Mouse (Mus musculus) adrenal gland, postnatal 36 days (tissue): ENCODE measurements around the gene Pgp. TPM values are rescaled to one million over a fixed set of nuclear protein-coding genes. Genes with fewer than 3 reads are reported as not detected.

Experiments
- DNase-seq, 2 experiments: peaks; one replicate each; pipeline ENCODE4 v3.0.0; 2021; ENCODE audit warnings: mixed read lengths in 1 of 2
- total RNA-seq, 2 experiments: library from RNA; stranded (reverse); gene quantifications; 2 replicates each; pipeline ENCODE4 v1.2.3; 2021

The Pgp gene
- total RNA-seq, 2 experiments from 2014 or later: 85.9 to 94.4 TPM

DNA sequence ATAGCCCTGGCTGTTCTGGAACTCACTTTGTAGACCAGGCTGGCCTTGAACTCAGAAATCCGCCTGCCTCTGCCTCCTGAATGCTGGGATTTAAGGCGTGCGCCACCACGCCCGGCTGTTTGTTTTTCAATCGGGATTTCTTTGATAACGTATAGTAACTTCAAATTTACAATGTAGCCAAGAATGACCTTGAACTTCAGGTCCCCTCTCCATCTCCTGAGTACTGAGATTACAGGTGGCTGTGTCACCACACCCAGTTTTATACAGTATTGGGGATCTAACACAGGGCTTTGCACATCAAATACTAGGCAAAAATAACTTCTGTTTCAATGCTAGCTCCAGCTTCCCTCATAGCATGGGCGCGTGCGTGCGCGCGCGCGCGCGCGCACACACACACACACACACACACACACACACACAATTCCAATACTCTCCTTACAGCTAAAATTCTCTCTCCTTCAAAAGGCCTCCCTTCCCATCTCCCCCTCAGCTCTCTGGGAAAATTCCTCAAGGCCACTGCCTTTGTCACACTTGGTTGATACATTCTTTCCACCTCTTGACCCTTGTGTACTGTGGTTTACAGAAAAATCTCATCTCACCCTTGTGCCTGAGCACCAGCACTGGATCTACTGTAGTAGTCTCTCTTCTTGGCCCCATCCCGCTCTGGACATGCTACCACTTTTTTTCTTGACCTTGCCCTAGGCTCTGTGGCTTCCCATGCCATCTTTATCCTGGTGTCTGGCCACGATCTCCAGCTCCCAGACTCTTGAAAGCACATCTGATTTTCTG, 11.0 kb downstream of the Pgp start:
- DNase-seq: no peak

DNA sequence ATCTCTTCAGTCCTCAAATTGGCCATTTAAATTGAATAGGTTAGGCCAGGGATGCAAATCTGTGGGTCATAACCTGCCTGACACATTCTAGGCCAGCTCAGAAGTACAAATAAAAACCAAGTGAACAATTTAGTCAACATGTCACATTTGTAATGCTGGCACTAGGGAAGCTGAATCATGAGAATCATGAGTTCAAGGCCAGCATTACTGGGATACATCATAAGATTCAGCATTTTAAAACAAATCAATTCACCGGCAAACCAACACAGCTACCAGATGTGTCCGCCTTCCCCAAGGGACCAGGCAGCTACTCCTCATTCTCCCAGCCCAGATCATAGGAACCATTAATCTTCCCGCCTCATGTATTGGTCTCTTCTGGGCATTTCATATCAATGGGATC, 13.3 kb downstream of the Pgp start:
- DNase-seq: no peak

DNA sequence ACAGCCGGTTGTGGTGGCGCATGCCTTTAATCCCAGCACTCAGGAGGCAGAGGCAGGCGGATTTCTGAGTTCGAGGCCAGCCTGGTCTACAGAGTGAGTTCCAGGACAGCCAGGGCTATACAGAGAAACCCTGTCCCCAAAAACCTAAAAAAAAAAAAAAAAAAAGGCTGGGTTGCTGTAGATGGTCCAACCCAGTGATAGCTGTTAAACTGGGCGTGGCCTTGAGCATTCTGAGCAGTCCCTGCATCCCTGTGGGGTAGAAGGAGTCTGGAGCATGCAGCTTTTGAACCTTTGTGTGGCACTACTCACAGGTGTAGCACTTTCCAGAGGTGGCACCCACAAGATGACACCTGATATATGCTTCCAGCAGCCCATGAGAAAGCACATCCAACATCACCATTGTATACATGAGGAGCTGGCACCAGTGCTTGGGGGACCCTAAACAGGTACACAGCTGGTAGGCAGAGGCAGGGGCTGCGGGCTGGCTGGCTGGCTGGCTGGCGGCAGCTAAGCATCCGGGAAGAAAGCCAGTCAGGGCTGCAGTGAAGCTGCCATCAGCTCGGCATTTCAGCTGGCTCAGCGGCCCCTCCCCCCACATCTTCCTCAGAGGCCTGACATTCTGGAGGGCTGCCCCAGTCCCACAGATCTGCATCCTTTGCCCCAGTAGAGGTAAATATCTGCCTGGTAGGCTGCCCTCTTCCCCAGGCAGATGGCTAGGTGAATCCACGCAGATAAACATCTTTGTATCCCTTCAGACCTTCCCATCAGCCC, 15.1 kb downstream of the Pgp start:
- no peak for DNase-seq

DNA sequence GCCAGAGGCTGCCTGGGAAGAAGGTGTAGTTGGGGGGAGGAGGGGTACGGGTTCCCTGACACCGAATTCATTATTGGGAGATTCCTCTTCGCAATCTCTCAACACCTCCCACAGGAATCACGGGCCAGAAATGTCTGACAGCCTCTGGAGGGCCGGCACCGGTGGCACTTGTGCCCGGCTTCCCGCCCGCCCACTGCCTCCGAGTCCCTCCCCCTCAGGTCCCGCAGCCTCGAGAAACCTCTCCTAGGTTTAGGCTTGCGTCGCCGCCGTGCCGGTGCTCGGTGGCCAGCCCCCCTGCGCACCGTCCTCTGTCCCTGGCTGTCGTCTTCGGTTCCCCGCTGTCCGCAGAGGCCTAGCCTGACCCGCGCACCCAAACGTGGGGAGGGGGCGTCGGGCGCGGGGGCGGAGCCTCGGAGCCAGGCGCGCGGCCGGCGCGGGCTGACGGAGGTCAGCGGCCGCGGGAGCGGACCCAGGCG, 18.0 kb downstream of the Pgp start, which contains the start of gene Caskin1:
Gene Caskin1, plus strand, starts transcription at position 416 of the 476 bp plus-strand sequence.
- DNase-seq: peak; percentile 55 to 73

DNA sequence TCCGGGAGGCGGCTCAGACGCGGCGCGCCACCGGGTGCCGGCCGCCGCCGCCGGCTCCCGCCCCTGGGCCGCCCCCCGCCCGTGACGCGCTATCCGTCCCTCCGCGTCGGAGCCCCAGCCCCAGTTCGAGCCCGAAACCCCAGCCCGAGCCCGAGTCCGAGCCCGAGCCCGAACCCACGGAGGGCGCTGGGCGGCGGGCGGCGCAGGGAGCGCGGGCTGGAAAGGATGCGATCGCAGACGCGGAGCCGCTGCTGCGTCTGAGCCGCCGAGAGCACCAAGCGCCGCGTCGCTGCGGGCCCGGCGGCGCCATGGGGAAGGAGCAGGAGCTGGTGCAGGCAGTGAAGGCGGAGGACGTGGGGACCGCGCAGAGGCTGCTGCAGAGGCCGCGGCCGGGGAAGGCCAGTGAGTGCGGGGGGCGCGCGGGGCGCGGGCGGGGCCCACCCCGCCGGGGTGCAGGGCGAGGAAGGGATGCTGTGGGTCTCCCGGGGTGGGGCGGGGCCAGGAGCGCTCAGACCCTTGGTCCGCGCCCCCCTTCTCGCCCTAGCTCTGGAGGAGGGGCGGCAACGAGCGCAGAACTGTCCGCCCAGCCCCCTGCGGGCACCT, 18.6 kb downstream of the Pgp start:
- peak; percentile 46 to 62 for DNase-seq

DNA sequence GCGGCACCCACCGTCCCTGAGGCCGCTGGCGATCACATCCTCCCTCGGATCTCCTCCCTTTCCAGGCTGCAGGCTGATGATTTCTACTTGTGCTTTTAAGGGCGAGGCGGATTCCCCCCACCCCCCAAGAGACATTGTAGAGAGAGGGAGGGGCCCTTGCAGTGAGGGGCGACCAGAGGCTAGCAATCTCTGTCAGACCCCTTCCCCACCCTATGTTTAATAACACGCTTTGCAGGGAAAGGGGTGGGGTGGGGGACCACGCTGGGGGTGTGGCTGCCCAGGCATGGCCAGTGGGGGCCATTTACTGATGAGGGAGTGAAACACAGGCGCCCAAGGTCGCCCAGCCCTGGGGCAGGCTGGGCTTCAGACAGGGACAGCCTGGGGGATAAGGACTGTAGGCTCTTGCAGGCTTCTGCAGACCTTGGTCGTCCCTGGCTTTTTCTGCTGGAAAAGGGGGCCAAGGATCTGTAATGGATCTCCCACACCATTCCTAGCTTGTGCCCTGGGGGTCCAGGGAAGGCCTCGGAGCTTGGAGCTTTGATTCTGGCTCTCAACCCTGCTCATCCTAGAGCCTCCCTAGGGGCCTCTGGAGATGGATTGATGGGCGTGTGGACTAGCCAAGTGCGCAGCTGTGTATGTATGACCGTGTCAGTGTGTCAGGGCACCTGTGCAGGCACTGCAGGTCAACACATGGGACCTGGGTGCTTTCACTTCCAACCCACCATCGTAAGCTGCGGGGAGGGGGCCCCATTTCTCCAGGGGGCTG, 19.3 kb downstream of the Pgp start:
- peak; percentile 44 to 54 for DNase-seq

DNA sequence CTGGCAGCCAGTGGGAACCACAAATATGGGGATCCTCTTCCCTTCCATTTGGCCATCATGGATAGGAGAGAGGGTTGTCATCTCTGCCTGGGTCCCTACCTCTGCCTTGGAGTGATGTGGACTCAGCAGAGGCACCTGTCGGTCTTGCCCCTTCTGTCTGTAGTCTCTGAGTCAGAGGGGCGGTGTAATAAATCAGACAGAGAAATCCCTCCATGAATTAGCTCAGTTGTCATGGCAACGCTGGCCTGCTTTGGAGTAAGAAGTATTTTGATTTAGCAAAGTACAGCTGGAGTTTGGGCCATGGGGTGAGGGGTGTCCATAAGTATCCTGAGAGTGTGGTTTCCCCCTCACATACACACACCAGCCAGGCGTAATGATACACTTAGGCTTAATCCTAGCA, 20.2 kb downstream of the Pgp start:
- DNase-seq: peak; percentile 59 to 61

DNA sequence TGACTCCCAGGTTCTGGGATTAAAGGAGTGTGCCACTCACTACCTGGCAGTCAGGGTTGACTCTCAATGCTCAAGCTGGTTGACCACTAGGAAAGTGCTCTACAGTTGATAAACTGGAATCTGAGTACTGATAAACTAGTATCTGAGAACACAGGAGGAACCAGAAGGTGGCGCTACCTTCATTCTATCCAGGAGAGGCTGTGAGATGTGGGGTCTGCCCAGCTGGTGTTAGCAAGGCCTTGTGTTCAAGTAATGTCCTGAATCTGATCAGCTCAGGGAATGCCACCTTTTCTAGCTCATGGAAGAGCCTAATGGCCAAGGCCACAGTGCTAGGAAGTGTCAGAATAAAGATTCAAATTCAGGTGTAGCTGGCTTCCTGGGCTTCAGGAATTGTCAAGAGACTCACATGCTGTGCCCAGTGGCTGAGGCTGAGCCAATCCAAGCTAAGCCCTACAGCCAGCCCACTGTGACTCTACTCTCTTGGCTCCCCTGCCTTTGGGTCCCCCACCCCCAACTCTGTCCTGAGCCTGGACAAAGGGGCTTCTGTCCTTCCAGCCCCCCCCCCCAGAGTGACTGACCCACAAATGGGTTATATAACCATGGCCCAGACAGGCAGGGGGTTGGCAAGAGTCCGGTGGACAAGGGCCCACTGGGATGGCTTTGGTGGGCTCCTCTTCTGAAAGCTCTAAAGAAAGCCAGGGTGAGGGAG, 24.6 kb downstream of the Pgp start:
- DNase-seq: peak; percentile 47 to 69

DNA sequence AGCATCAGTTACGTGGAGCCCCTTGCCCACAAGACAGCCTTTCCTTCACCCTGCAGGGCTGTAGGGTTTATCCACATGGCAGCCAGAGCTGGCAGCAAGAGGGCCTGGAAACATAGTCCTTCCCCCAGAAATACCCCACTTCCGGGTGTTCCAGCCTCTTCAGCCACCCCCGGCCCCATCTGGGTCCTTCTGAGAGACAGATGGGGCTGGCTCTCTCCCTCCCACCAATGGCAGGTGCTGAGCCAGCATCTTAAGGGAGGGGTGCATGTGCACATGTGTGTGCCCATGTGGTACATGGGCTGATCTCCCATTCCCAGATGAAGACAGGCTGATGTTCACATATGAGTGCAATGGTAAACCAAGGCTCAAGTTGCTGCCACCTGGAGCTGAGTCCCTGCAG, 25.3 kb downstream of the Pgp start:
- no peak for DNase-seq

DNA sequence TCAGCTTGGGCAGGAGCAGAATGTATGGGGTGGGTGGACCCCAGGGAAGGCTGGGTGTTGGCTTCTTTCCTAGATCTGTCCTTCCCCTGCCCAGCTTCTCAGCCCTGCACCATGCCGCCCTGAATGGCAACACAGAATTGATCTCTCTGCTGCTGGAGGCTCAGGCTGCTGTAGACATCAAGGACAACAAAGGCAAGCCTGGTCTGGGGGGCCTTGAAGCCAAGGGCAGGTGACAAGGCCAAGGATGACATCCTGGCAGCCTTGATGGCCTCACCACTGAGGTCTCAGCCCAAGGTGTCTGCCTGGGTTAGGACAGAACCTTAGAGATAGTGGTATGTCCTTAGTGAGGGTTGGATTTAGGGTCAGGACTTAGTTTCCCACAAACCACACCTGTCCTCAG, 25.8 kb downstream of the Pgp start:
- peak in 1 of 2 experiments; percentile 52 for DNase-seq

DNA sequence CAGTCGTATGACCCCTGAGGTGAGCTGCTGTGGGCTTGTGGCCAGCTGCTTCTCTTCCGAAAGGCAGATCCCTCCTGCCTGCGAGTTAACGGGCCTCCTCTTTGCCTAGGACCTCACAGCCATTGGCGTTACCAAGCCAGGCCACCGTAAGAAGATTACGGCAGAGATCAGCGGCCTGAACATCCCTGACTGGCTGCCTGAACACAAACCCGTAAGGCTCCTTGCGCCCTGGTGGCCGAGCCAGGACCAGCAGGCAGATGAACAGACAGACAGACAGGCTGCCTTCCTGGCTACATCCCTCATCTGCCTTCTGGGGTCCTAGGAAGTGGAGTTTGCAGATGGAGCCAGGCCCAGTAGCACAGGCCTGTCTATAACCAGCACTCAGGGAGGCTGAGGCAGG, 32.0 kb downstream of the Pgp start:
- no peak for DNase-seq

DNA sequence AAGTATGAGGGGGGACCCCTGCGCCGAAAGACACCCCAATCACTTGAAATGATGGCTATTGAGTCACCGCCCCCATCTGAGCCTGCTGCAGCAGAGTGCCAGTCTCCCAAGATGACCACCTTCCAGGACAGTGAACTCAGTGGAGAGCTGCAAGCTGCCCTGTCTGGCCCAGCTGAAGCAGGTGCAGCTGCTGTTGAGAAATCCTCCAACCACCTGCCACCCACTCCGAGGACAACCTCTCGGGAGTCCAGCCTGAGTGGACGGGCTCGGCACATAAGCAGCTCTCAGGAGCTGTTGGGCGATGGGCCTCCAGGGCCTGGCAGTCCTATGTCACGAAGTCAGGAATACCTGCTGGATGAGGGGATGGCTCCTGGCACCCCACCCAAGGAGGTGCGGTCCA, 33.9 kb downstream of the Pgp start:
- DNase-seq: no peak

DNA sequence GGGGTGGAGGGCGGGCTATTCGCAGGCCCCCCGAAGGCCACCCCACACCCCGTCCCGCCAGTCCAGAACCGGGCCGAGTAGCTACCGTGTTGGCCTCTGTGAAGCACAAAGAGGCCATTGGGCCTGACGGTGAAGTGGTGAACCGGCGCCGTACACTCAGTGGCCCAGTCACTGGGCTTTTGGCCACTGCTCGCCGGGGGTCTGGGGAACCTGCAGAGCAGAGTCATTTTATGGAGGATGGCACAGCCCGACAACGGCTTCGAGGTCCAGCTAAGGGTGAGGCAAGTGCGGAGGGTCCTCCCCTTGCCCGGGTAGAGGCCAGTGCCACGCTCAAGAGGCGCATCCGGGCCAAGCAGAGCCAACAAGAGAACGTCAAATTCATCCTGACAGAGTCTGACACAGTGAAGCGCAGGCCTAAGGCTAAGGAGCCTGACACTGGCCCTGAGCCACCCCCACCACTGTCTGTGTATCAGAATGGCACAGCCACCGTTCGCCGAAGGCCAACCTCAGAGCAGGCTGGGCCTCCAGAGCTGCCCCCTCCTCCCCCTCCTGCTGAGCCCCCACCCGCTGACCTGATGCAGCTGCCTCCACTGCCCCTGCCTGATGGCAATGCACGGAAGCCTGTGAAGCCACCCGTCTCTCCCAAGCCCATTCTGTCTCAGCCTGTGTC, 35.2 kb downstream of the Pgp start:
- DNase-seq: no peak

DNA sequence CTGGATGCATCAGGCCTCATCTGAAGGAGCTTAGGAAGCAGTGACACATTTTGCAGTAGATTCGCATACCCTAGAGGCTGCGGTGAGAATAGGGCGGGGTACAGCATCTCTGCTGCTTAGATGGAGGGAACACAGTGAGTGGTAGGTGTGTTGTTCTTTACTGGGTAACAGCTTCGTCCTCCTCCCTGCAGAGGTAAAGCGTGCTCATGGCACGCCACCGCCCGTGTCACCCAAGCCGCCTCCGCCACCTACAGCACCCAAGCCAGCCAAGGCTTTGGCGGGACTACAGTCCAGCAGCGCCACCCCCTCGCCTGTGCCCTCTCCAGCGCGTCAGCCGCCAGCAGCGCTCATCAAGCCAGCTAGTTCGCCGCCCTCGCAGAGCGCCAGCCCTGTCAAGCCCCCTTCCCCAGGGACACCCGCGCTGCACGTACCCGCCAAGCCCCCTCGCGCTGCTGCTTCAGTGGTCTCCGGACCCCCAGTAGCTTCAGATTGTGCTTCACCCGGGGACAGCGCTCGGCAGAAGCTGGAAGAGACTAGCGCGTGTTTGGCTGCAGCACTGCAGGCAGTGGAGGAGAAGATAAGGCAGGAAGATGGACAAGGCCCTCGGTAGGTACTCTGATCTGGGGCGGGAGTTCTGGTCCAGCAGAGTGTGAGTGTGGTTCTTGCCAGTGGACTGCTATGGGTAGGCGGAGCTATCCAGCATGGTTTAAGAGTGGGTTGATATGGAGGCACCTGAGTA, 36.3 kb downstream of the Pgp start:
- peak; percentile 62 to 63 for DNase-seq

DNA sequence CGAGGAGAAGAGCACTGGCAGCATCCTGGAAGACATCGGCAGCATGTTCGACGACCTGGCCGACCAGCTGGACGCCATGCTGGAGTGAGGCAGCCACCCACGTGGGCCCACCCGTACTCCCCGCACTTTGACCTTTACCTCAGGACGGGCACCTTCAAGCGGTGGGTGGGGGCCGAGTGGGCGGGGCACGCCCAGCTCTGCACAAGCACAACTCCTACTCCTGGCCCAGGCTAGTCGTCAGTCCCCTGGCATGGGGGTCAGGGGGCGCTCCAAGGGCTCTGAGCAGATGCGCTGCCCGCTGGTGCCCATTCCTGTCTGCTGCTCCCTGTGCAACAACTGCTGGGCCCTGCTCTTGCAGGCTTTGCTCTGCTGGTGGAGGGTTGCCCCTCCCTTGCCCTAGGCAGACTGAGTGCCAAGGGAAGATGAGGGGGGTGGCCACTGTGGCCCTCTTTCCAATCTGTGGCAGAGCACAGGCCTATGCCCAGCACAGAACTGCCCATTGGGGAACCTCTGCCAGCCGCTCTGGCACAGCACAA, 37.0 kb downstream of the Pgp start:
- DNase-seq: no peak

DNA sequence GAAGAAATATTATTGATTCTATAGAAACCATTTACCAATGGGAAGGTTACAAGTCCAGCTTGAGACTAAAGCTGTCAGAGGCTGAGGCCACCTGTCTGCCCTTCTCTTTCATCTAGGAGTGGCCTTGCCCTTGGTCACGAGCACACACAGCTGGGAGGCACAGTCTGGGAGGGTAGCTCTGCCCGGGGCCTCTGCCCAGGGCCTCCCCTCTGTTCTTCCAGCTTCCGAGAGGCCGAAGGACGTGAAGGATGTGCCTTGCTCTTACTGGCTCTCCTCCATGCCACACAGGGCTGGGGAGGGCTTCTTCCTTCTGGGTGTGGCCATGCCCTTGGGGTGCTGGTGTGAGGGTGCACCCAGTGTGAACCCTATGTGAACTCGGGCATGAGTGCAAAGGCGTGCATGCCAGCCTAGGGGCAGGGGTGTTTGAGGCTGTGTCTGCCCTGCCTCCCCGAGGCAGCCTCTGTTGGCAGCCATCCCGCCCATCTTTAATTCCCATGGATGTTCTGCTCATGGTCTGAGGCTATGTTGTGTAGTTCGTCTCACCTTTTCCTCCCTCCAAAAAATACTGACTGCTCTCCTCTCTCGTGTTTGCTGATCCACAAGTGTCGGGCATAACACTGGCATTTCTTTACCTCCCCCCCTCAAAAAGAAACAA, 37.7 kb downstream of the Pgp start:
- DNase-seq: peak; percentile 47 to 52

DNA sequence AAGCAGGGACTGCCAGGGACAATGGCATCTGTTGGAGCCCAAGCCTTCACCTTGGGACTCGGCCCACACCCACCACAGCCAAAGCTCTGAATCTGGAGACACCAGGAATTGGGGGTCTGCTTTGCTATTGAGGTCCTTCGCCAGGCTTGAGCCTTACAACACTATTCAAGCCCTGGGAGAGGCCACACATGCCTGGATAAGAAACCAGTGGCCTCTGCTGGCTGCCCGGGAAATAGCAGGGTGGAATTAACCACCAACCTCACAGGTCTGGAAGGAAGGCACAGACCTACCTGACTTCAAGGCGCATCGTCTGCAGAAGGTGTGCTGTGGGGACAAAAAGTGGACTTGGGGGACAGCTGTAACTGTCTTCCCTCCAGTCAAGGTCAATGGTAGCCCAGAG, 43.4 kb downstream of the Pgp start:
- peak; percentile 69 to 70 for DNase-seq

DNA sequence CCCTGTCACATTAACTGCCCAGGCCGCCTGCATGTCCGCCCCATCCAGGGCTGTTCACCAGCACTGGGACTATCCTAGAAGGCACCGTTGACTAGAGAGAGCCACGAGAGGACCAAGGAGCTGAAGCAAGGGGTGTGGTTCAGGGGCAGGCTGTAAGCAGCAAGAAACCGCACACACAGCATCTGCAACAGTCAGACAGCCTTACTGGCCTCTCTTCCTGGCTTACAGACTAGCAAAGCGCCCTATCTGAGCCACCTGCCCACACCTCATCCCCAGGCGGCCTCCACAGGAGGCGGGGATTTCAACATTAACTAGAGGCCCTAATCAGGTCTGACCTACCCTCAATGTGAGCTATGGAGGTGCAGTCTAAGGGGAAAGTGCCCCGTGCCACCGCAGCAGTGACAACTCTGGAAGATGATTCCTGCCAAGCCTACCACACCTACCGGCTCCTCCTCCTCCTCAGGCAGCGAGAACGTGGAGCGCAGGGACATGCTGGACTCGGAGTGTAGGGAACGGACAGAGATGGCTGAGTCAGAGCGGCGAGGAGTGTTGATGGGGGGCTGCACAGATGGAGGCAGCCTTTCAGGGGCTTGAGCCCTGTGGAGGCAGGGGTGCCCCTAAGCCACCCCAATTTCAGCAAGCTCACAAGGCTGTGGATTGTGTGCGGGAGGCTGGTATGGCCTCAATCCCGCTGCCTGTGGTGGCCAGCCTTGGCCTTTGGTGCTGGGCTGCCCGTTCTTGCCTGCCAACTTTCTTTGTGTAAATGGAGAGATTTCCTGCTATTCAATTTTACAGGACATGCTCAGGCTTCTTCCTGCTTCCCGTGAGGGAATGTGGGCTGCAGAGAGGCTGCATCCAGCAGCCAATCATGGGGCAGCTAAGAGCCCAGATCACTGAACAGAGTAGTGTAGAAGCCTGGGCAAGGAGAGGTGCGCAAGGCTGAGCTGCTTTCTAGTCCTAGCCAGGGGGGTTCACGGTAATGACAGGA, 44.4 kb downstream of the Pgp start:
- peak; percentile 23 to 45 for DNase-seq
